Mouse (Mus musculus): ENCODE measurements around the gene Ctr9.

DNA sequence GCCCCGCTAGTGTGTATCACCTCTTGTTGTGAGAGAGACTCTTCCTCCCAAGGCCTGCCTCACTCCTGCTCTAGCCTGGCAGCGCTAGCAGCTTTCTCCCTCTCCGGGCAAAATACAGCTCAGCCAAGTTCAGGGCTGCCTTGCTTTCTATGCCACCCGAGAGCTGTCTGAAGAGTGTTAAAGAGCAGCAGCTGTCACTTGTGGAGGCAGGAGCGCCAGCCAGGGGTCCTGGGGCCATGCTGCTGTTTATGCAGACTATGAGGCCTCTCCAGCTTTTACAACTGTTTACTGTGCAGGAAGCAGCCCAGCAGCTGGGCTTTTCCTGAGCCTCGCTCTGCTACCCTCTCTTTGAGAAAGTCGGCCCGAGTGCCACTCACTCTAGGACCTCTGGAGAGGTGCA is 47.7 kb upstream of the Ctr9 start:
- TF ChIP-seq POLR2A (IDR thresholded peaks at IDR 0.05; ENCODE audit: borderline replicate concordance, control insufficient read depth, low read depth, low read length): no peak
- TF ChIP-seq CTCF (IDR thresholded peaks at IDR 0.05; ENCODE audit: control insufficient read depth, insufficient read depth, low read length): no peak

Measured in bone marrow, adult 2 months (tissue).